ENCODE assay signal across 8 mouse cellular contexts in the genomic region with DNA sequence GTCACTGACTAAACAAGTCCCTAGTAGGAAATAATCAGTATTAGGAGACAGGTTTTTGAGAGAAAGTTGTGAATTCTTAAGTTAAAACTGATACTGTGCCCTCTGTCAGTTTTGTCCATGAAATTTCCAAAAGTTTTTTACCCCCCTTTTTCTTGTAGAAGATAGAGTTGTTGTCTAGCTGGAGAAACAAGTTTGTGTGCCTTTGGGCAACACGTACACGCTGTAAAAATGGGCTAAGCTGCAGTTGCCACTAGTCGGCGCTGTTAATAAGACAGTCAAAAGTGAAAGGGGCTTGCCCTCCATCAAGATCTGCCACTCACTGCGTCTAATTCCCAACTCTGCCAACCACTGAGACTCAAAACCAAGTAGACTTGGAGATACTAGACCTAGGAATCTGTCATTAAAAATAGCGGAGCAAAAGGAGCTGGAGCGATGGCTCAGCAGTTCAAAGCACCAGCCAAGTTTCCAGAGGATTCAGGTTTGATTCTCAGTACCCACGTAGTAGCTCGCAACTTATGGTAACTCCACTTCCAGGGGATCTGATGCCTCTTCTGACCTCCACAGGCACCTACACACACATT. TPM values are rescaled to one million over a fixed set of nuclear protein-coding genes. Genes with fewer than 3 reads are reported as not detected.
DNase-seq lines count a peak whose midpoint lies in the region; ATAC-seq and TF ChIP-seq lines count a peak whose summit lies in the region.

No protein-coding gene starts in this region.

- H3K4me3 ChIP-seq in cortical plate, adult 2 months (ENCODE audit: insufficient read depth, low read length), result no peak overlapping the region; the same call in 1 of the 2 replicates
- H3K4me3 ChIP-seq in megakaryocyte, embryonic 14.5 days (replicated peaks), result peak overlapping the region; percentile 96

- peak; percentile 88 for DNase-seq in adipocyte (ENCODE audit: low spot score)
- peak; percentile 66 for DNase-seq in gastrocnemius, postnatal 14 days
- DNase-seq in left cerebral cortex, adult 9 months (ENCODE audit: low spot score in 2 of 2), result peak; percentile 42 to 65
- DNase-seq in right cerebral cortex, postnatal 10 days (ENCODE audit: low spot score in 2 of 2), result peak; percentile 81 to 87
- peak; percentile 70 for DNase-seq in urinary bladder, postnatal 36 days (ENCODE audit: low spot score in 2 of 2)

- TF ChIP-seq POLR2A in cortical plate, adult 2 months (IDR thresholded peaks at IDR 0.05; ENCODE audit: extremely low read depth, insufficient read depth, low read length), result no peak

- TF ChIP-seq CTCF in cortical plate, adult 2 months (IDR thresholded peaks at IDR 0.05; ENCODE audit: extremely low read depth, insufficient read depth, low read length), result peak; percentile 72

- no peaks in the 10 kb centered on the region for H3K4me1 ChIP-seq in cortical plate, adult 2 months (ENCODE audit: control insufficient read depth, insufficient read depth, low read length)
- peaks cover 40% of the 10 kb centered on the region for H3K4me1 ChIP-seq in megakaryocyte, embryonic 14.5 days

- no peaks in the 10 kb centered on the region for H3K27me3 ChIP-seq in megakaryocyte, embryonic 14.5 days (replicated peaks)

- H3K9me3 ChIP-seq in megakaryocyte, embryonic 14.5 days, result no peaks in the 10 kb centered on the region

- H3K27ac ChIP-seq in cortical plate, adult 2 months (ENCODE audit: insufficient read depth, low read length), result no peak overlapping the region

- ATAC-seq in inflammation-experienced regulatory T-cells, adult 6 months, result peak; percentile 58

- peaks cover 59% of the 10 kb centered on the region for H3K36me3 ChIP-seq in megakaryocyte, embryonic 14.5 days (replicated peaks; ENCODE audit: low read length)

- intact Hi-C loops in gastrocnemius, postnatal 14 days (cut with DNase I; ENCODE audit: low total_unique reads), result loop anchor here (5.0 kb wide), 1 partner anchor 72 kb away; no protein-coding TSS in a partner anchor

RNA-seq across cellular contexts. Expression of a gene that starts 1.2 kb away (rescaled TPM):
- 5.5 and 5.9 TPM in 2 replicates for polyA plus RNA-seq in cortical plate, adult 2 months (2012; rRNA removed)
- total RNA-seq in gastrocnemius, postnatal 14 days (2021), result 1 to 10 TPM; 3.0 to 3.1 TPM
- polyA plus RNA-seq in inflammation-experienced regulatory T-cells, adult 6 months (2017; shearing (Covaris generic)), result 10 to 100 TPM in 2 of 3 experiments, 1 to 10 TPM in 1; 8.1 to 18.0 (median 15.4) TPM
- 1.5 and 3.7 TPM in 2 replicates for polyA plus RNA-seq in megakaryocyte, embryonic 14.5 days (2012; ENCODE audit: insufficient read depth, low replicate concordance)

RNA-seq across cellular contexts. Expression of a gene that starts 22.8 kb away (rescaled TPM):
- not detected in 2 replicates for polyA plus RNA-seq in cortical plate, adult 2 months (2012; rRNA removed)
- not detected for total RNA-seq in gastrocnemius, postnatal 14 days (2021)
- polyA plus RNA-seq in inflammation-experienced regulatory T-cells, adult 6 months (2017; shearing (Covaris generic)), result under 1 TPM in 2 of 3 experiments, not detected in 1; 0.15 to 0.32 TPM
- 5.5 and 13.1 TPM in 2 replicates for polyA plus RNA-seq in megakaryocyte, embryonic 14.5 days (2012; ENCODE audit: insufficient read depth, low replicate concordance)

RNA-seq across cellular contexts. Expression of a gene that starts 47.1 kb away (rescaled TPM):
- not detected in 2 replicates for polyA plus RNA-seq in cortical plate, adult 2 months (2012; rRNA removed)
- not detected for total RNA-seq in gastrocnemius, postnatal 14 days (2021)
- polyA plus RNA-seq in inflammation-experienced regulatory T-cells, adult 6 months (2017; shearing (Covaris generic)), result not detected
- polyA plus RNA-seq in megakaryocyte, embryonic 14.5 days (2012; ENCODE audit: insufficient read depth, low replicate concordance), result not detected in 2 replicates
